Mouse (Mus musculus) neural tube, embryonic 15.5 days (tissue): Measurements from ENCODE around the gene Mettl2. TPM values are rescaled to one million over a fixed set of nuclear protein-coding genes. Genes with fewer than 3 reads are reported as not detected.

Source experiments
- ATAC-seq: fragments of 200-750 bp; cut with Nextera tagmentation; 2 replicates; pipeline ENCODE4 v1.8.0; 2017; ENCODE audit warnings: mild to moderate bottlenecking, moderate TSS enrichment, moderate library complexity; ENCODE audit not compliant: low FRiP score
- H3K27ac ChIP-seq: fragments of 300-500 bp; sonication (generic); replicated peaks from 2 replicates; pipeline ENCODE4 v1.5.1; 2015; ENCODE audit warnings: mild to moderate bottlenecking, inconsistent platforms
- H3K27me3 ChIP-seq: fragments of 300-500 bp; sonication (generic); replicated peaks from 2 replicates; pipeline ENCODE4 v1.6.1; 2015; ENCODE audit warnings: inconsistent platforms
- H3K36me3 ChIP-seq: fragments of 300-500 bp; sonication (generic); 2 replicates; pipeline ENCODE4 v1.6.1; 2015; ENCODE audit warnings: inconsistent platforms
- H3K4me1 ChIP-seq: fragments of 300-500 bp; sonication (generic); 2 replicates; pipeline ENCODE4 v1.6.1; 2015; ENCODE audit warnings: inconsistent platforms
- H3K4me2 ChIP-seq: fragments of 300-500 bp; sonication (generic); 2 replicates; pipeline ENCODE4 v1.6.1; 2015; ENCODE audit warnings: inconsistent platforms, mild to moderate bottlenecking, moderate library complexity
- H3K4me3 ChIP-seq: fragments of 300-500 bp; sonication (generic); replicated peaks from 2 replicates; pipeline ENCODE4 v1.5.1; 2015; ENCODE audit warnings: mild to moderate bottlenecking, inconsistent platforms
- H3K9ac ChIP-seq: fragments of 300-500 bp; sonication (generic); replicated peaks from 2 replicates; pipeline ENCODE4 v1.6.1; 2015; ENCODE audit warnings: mild to moderate bottlenecking, inconsistent platforms
- H3K9me3 ChIP-seq: fragments of 300-500 bp; sonication (generic); replicated peaks from 2 replicates; pipeline ENCODE4 v1.6.1; 2016; ENCODE audit warnings: inconsistent platforms
- WGBS: fragments of 180-500 bp; shearing (Covaris S2); methylation state at CpG from one replicate; pipeline ENCODE4 v1.1.7; 2015; ENCODE audit warnings: mixed read lengths; 5-methylcytosine and 5-hydroxymethylcytosine counted together
- polyA plus RNA-seq: library from polyadenylated mRNA; unstranded; fragments of >200 nt; fragmentation: Nextera tagmentation; extraction: Ambion mirVana; gene quantifications from 2 replicates; pipeline ENCODE4 v1.2.1, GENCODE M21; 2015

Mettl2 gene
- polyA plus RNA-seq, 1 experiment from 2014 or later = 30.0 TPM

- no peak for ATAC-seq
- Histone ChIP-seq H3K4me3 (no peak overlapping the region), H3K9ac (no peak overlapping the region), H3K4me1 (peaks cover 17% of the 10 kb centered on the region), H3K27me3 (no peaks in the 10 kb centered on the region), H3K9me3 (no peaks in the 10 kb centered on the region), H3K4me2 (no peak overlapping the region), H3K27ac (no peak overlapping the region), H3K36me3 (no peaks in the 10 kb centered on the region)
- WGBS = 93% methylated on average over 4 of the region's 4 CpGs
Measured at GRCm38 (mm10) chr11:105155915-105156314, 29.7 kb downstream of the Mettl2 start.

- Histone ChIP-seq H3K4me1 (peaks cover 9% of the 10 kb centered on the region), H3K27me3 (no peaks in the 10 kb centered on the region), H3K36me3 (no peaks in the 10 kb centered on the region), H3K9ac (no peak overlapping the region), H3K9me3 (no peaks in the 10 kb centered on the region), H3K27ac (no peak overlapping the region), H3K4me2 (no peak overlapping the region), H3K4me3 (no peak overlapping the region)
- 89% methylated on average over 19 of the region's 19 CpGs for WGBS
- ATAC-seq = no peak
Measured at GRCm38 (mm10) chr11:105156748-105157267, 30.6 kb downstream of the Mettl2 start.

DNA sequence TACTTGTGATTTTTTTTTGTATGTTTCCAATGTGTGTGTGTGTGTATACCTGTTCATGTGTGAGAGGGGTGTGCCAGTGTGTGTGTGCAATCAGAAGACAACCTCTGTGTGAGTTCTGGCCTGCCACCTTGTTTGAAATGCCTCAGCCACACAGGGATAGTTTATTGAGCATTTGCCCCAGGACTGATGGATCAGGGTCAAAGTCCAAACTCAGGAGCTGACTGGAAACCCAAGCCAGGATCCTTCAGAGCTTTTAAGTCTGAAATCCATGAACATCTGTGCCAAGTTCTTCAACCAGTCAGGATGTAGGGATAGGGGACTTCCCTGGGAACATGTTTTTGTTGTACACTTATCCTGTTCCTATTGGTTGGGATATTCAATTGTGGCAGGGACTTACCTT lies 31.8 kb downstream of the Mettl2 start:
- peaks cover 8% of the 10 kb centered on the region for H3K4me1 ChIP-seq
- no peaks in the 10 kb centered on the region for H3K9me3 ChIP-seq
- no peaks in the 10 kb centered on the region for H3K27me3 ChIP-seq
- H3K9ac ChIP-seq = no peak overlapping the region
- H3K36me3 ChIP-seq = no peaks in the 10 kb centered on the region
- no peak overlapping the region for H3K4me3 ChIP-seq
- no peak for ATAC-seq
- no peak overlapping the region for H3K27ac ChIP-seq
- H3K4me2 ChIP-seq = no peak overlapping the region

GRCm38 (mm10) chr11:105159673-105160360 lies 33.6 kb downstream of the Mettl2 start:
- Histone ChIP-seq H3K9me3 (0 out of 2 replicates have a peak, but pooled peaks cover 4% of the 10 kb centered on the region), H3K4me2 (no peak overlapping the region), H3K9ac (no peak overlapping the region), H3K27ac (no peak overlapping the region), H3K4me1 (no peaks in the 10 kb centered on the region), H3K36me3 (no peaks in the 10 kb centered on the region), H3K27me3 (no peaks in the 10 kb centered on the region), H3K4me3 (no peak overlapping the region)
- WGBS = 67% methylated on average over 6 of the region's 6 CpGs
- no peak for ATAC-seq

DNA sequence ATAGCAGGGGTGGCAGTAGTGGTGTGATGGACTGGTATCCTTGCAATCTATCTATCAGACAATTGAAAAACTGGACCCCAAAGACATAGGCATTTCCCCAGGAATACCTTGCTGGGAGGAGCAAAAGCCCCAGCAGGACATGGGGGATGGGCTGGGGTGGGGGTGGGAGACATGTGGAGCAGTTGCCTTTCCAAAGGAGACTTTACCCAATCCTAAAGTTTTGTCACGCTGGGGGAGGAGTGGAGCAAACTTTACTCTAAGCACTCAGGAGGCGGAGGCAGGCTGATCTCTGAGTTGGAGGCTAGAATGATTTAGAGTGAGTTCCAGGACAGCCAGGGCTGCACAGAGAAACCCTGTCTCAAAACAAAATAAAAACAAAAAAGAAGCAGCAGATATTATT lies 35.2 kb downstream of the Mettl2 start:
- H3K4me2 ChIP-seq = no peak overlapping the region
- no peak for ATAC-seq
- no peaks in the 10 kb centered on the region for H3K27me3 ChIP-seq
- no peak overlapping the region for H3K27ac ChIP-seq
- H3K4me3 ChIP-seq = no peak overlapping the region
- no peaks in the 10 kb centered on the region for H3K36me3 ChIP-seq
- H3K9ac ChIP-seq = no peak overlapping the region
- 94% methylated on average over 2 of the region's 2 CpGs for WGBS
- no peaks in the 10 kb centered on the region for H3K4me1 ChIP-seq
- 0 out of 2 replicates have a peak, but pooled peaks cover 6% of the 10 kb centered on the region for H3K9me3 ChIP-seq

- Histone ChIP-seq H3K27me3 (no peaks in the 10 kb centered on the region), H3K36me3 (no peaks in the 10 kb centered on the region), H3K27ac (no peak overlapping the region), H3K9ac (no peak overlapping the region), H3K4me2 (no peak overlapping the region), H3K9me3 (0 out of 2 replicates have a peak, but pooled peaks cover 6% of the 10 kb centered on the region), H3K4me1 (no peaks in the 10 kb centered on the region), H3K4me3 (no peak overlapping the region)
- no peak for ATAC-seq
- 82% methylated on average over 69 of the region's 69 CpGs for WGBS
Measured at GRCm38 (mm10) chr11:105164516-105165510, 38.6 kb downstream of the Mettl2 start.

GRCm38 (mm10) chr11:105166780-105167179 lies 40.6 kb downstream of the Mettl2 start:
- no peak for ATAC-seq
- no peak overlapping the region for H3K4me3 ChIP-seq
- H3K9me3 ChIP-seq = 0 out of 2 replicates have a peak, but pooled peaks cover 6% of the 10 kb centered on the region
- WGBS = 92% methylated on average over 10 of the region's 10 CpGs
- H3K27me3 ChIP-seq = no peaks in the 10 kb centered on the region
- no peak overlapping the region for H3K4me2 ChIP-seq
- no peaks in the 10 kb centered on the region for H3K4me1 ChIP-seq
- H3K27ac ChIP-seq = no peak overlapping the region
- H3K36me3 ChIP-seq = no peaks in the 10 kb centered on the region
- H3K9ac ChIP-seq = no peak overlapping the region

GRCm38 (mm10) chr11:105178516-105178915 lies 52.3 kb downstream of the Mettl2 start, which contains the start of gene Tlk2:
Gene Tlk2 (plus strand): TSS chr11:105178807.
- H3K4me2 ChIP-seq = peak within 1 kb of the TSS; percentile 83
- peaks cover 24% of the 10 kb centered on the region for H3K4me1 ChIP-seq
- peak within 1 kb of the TSS; percentile 13; the same call in 1 of the 2 replicates for H3K27ac ChIP-seq
- no peak for ATAC-seq
- H3K9ac ChIP-seq = 0 out of 2 replicates have a peak within 1 kb of the TSS, but pooled peaks have one; percentile 91
- no peaks in the 10 kb centered on the region for H3K9me3 ChIP-seq
- H3K4me3 ChIP-seq = peak within 1 kb of the TSS; percentile 91
- H3K36me3 ChIP-seq = 0 out of 2 replicates have a peak, but pooled peaks cover 2% of the 10 kb centered on the region
- WGBS = 49% methylated on average over 2 of the region's 2 CpGs
- H3K27me3 ChIP-seq = no peaks in the 10 kb centered on the region

DNA sequence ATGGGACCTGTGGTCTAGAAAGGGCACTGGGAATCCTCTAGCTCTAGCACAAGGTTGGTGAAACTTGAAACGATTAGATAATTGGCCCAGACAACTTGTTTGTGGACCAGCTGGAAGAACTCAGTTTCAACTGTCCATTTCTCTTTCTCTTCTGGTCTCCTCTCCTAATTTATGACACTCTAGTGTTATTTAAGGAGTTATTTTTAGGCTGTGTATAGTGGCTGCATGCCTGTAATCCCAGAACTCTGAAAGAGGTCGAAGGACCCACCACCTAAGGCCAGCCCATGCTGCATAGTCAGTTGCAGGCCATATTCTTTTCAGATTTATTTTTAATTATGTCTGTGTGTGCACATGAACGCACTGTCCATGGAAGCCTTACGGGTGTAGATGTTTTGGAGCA lies 53.3 kb downstream of the Mettl2 start:
- no peak for ATAC-seq
- no peaks in the 10 kb centered on the region for H3K27me3 ChIP-seq
- no peaks in the 10 kb centered on the region for H3K9me3 ChIP-seq
- peak overlapping the region; percentile 91; the same call in 1 of the 2 replicates for H3K9ac ChIP-seq
- 73% methylated on average over 4 of the region's 4 CpGs for WGBS
- H3K4me2 ChIP-seq = peak overlapping the region; percentile 83
- H3K4me1 ChIP-seq = peaks cover 27% of the 10 kb centered on the region
- H3K27ac ChIP-seq = peak overlapping the region; percentile 13; the same call in 1 of the 2 replicates
- H3K4me3 ChIP-seq = peak overlapping the region; percentile 91
- peaks cover 7% of the 10 kb centered on the region for H3K36me3 ChIP-seq

- H3K27ac ChIP-seq = peak overlapping the region; percentile 93
- WGBS = under 1% methylated on average over 35 of the region's 35 CpGs
Measured at GRCm38 (mm10) chr11:105180471-105181091, 54.4 kb downstream of the Mettl2 start.

DNA sequence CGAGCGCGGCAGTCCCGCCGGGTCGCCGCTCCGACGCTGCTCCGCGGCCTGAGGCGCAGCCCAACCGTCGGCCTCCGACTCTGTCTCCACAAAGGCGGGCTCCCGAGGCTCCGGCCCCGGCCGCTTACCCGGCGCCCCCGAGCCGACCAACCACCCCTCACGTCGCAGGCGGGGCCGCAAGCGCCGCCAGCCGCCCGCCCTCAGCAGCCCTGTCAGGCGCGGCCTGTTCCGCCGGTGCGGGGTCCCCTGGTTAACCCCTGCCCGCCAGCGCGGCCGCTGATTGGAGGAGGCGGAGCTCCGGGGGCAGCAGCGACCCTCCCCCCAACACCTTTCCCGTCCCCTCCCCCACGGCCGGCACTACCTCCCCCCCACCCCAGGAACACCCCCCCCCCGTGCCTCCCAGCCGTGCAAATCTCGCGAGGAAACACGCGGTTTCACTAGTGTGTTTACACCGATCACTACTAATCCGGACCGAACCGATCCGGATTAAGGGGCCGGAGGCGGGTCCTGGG lies 55.0 kb downstream of the Mettl2 start:
- peak; percentile 96 for ATAC-seq
- Histone ChIP-seq H3K36me3 (peaks cover 14% of the 10 kb centered on the region), H3K4me3 (peak overlapping the region; percentile 91), H3K9me3 (no peaks in the 10 kb centered on the region), H3K27ac (peak overlapping the region; percentile 93), H3K27me3 (no peaks in the 10 kb centered on the region), H3K4me2 (peak overlapping the region; percentile 83), H3K9ac (peak overlapping the region; percentile 99), H3K4me1 (peaks cover 27% of the 10 kb centered on the region)
- under 1% methylated on average over 44 of the region's 60 CpGs for WGBS

More at GRCm38 (mm10) chr11:105180471-105181091, 54.4 kb downstream of the Mettl2 start:
- peak overlapping the region; percentile 83 for H3K4me2 ChIP-seq
- ATAC-seq = peak; percentile 28
- H3K9ac ChIP-seq = peak overlapping the region; percentile 91
- peaks cover 27% of the 10 kb centered on the region for H3K4me1 ChIP-seq
- peaks cover 13% of the 10 kb centered on the region for H3K36me3 ChIP-seq
- H3K9me3 ChIP-seq = no peaks in the 10 kb centered on the region
- no peaks in the 10 kb centered on the region for H3K27me3 ChIP-seq
- H3K4me3 ChIP-seq = peak overlapping the region; percentile 91
